Mouse (Mus musculus) E14TG2a.4 (cell line): ENCODE measurements around the gene Cacna1d.

Experiments
- H3K27me3 ChIP-seq: 2 replicates; pipeline ENCODE4 v1.6.1; 2014; ENCODE audit warnings: low read length, control low read depth; ENCODE audit not compliant: insufficient read depth
- H3K36me3 ChIP-seq: 2 replicates; pipeline ENCODE4 v1.6.1; 2014; ENCODE audit warnings: low read length, control low read depth; ENCODE audit not compliant: insufficient read depth
- H3K4me1 ChIP-seq: replicated peaks from 2 replicates; pipeline ENCODE4 v1.6.1; 2014; ENCODE audit warnings: low read depth, low read length, control low read depth
- H3K4me3 ChIP-seq: replicated peaks from 2 replicates; pipeline ENCODE4 v1.5.1; 2014; ENCODE audit warnings: mild to moderate bottlenecking, low read length
- H3K9me3 ChIP-seq: 2 replicates; pipeline ENCODE4 v1.6.1; 2014; ENCODE audit warnings: low read length, control low read depth
- CTCF ChIP-seq: conservative IDR thresholded peaks from 2 replicates; pipeline ENCODE4 v1.5.1; 2014; ENCODE audit warnings: low read length
- NANOG ChIP-seq: IDR thresholded peaks from 2 replicates; pipeline ENCODE4 v1.6.1; 2014; ENCODE audit warnings: borderline replicate concordance, low read length, mixed read lengths
- POU5F1 ChIP-seq: IDR thresholded peaks from 2 replicates; pipeline ENCODE4 v1.6.1; 2014; ENCODE audit warnings: low read length, borderline replicate concordance

The Cacna1d gene

DNA sequence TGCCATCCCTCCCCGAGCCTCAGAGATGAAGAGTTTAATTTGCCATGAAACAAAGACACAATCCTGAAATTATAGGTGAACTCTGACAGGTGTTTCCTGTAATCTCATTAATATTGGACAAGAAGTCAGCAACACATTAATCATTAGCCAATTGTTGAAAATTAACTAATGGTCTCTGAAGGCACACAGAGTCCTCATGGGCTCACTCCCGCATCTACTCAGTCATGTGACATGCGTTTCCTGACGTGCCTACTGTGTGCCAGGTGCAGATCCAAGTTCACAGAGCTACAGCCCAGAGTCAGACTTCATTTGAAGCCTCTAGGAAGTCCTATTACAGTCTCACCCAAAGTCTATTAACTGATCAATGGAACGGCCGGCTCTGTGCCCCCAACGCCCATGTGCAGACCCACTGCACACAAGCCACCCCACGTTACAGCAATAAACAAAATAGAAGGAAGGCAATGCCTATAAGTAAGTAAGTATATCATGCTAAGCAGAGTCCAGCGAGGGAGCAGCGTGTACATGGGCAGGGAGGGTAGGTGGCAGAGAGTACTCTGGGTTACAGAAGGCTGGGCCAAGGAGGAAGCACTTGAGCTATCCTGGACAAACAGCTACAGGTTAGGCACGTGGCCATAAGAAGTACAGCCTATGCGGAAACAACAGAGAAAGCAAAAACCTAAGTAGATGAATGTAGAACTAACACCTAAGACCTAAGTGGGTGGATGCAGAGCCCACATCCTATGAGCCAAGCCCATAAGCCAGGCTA lies 149.2 kb downstream of the Cacna1d start:
- TF ChIP-seq NANOG (no peak), CTCF (no peak), POU5F1 (no peak)
- H3K4me1 ChIP-seq = no peaks in the 10 kb centered on the region; the same call in 1 of the 2 replicates

DNA sequence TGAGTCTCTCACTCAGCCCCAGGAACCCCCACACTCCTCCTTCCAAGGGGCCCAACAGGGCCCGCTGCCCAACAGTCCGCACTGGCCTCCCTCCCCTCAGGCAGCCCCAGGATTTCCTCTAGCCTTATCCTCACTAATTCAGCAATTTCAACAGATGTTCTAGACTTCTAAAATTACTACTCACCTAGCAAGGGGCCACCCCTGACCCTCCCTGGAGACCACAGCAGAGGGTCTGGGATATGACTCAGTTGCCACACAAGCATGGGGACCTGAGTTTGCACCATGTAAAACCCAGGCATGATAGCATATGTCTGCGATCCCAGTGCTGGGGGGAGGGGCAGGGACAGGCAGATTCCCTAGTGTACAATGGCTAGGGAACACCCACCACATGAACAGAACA lies 151.1 kb downstream of the Cacna1d start:
- no peak overlapping the region for H3K4me3 ChIP-seq
- no peaks in the 10 kb centered on the region for H3K9me3 ChIP-seq
- TF ChIP-seq POU5F1 (no peak), NANOG (no peak), CTCF (no peak)

More for the DNA sequence above, 149.2 kb downstream of the Cacna1d start:
- H3K27me3 ChIP-seq = peaks cover 3% of the 10 kb centered on the region; the same call in 1 of the 2 replicates
- no peaks in the 10 kb centered on the region for H3K9me3 ChIP-seq
- H3K4me3 ChIP-seq = no peak overlapping the region
- no peaks in the 10 kb centered on the region for H3K36me3 ChIP-seq

DNA sequence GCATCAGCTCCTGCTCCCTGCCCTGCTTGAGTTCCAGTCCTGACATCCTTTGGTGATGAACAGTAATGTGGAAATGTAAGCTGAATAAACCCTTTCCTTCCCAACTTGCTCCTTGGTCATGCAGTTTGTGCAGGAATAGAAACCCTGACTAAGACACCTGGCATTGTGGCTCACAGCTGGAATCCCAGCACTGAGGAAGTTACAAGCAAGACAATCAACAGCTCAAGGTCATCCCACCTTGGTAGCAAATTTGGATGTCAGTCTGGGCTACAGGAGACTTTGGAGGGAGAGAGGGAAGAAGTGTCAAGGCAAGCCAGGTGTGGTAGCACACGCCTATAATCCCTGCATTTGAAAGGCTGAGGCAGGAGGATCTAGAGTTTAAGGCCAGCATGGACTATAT lies 159.4 kb downstream of the Cacna1d start:
- Histone ChIP-seq H3K9me3 (no peaks in the 10 kb centered on the region), H3K4me1 (peaks cover 29% of the 10 kb centered on the region), H3K36me3 (no peaks in the 10 kb centered on the region), H3K4me3 (no peak overlapping the region), H3K27me3 (peaks cover 15% of the 10 kb centered on the region; the same call in 1 of the 2 replicates)
- TF ChIP-seq POU5F1 (no peak), CTCF (no peak), NANOG (peak; percentile 75; the same call in 1 of the 2 replicates)

More for the DNA sequence above, 151.1 kb downstream of the Cacna1d start:
- Histone ChIP-seq H3K27me3 (peaks cover 6% of the 10 kb centered on the region; the same call in 1 of the 2 replicates), H3K36me3 (no peaks in the 10 kb centered on the region), H3K4me1 (no peaks in the 10 kb centered on the region; the same call in 1 of the 2 replicates)

DNA sequence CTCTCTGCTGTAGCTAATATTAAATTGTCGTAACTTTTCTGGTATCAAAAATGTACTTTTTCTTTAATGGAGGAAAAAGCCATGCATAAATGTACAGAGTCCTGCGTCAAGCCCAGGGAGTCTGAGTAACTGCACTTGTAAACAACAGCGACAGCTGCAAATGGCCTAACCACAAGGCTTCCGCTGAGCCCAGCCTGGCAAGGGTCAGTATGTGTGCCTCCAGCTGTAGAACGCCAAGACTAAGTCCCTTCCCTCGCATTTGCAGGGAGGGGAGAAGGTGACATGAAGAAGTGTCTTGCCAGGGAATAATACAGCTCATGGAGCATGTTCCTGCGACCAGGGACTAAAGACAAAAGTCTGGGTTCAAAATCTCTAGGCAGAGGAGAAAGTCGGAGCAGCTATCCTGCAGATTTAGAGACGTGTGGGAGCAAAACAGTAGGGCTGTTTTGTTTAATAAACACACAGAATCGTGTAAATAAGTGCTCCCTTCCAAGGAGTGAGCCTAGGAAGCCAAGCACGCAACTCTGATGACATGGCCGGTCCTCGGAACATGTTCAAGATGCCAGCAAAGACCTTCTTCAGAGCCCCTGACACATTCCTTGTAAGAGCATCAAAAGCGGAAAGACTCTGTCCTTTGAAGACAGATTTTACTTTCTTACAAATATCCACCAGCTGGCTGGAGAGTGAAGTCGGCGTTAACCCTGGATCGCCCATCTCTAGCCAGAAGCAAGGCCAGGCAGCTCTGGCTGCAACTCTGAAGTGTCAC lies 160.7 kb downstream of the Cacna1d start:
- Histone ChIP-seq H3K9me3 (no peaks in the 10 kb centered on the region), H3K36me3 (no peaks in the 10 kb centered on the region), H3K4me1 (peaks cover 29% of the 10 kb centered on the region), H3K4me3 (no peak overlapping the region), H3K27me3 (peaks cover 15% of the 10 kb centered on the region; the same call in 1 of the 2 replicates)
- TF ChIP-seq POU5F1 = no peak
- no peak for TF ChIP-seq NANOG
- TF ChIP-seq CTCF = no peak

DNA sequence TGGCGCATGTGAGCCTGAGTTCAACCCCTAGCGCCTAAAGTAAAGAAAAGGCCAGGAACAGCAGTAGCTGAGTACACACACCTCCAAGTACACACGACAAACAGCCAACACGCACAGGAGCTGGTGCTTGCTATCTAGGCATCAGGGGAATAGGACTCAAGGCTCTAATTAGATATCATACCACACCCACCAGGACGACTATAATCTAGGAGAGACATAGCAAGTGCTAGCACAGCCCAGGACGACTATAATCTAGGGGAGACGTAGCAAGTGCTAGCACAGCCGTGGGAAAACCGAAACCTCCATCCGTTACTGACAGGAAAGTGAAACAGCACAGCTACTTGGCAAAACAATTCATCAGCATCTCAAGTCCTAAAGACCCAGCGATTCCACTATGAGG lies 162.1 kb downstream of the Cacna1d start:
- Histone ChIP-seq H3K4me3 (no peak overlapping the region), H3K4me1 (peaks cover 29% of the 10 kb centered on the region)
- TF ChIP-seq POU5F1 (no peak), CTCF (no peak), NANOG (no peak)

DNA sequence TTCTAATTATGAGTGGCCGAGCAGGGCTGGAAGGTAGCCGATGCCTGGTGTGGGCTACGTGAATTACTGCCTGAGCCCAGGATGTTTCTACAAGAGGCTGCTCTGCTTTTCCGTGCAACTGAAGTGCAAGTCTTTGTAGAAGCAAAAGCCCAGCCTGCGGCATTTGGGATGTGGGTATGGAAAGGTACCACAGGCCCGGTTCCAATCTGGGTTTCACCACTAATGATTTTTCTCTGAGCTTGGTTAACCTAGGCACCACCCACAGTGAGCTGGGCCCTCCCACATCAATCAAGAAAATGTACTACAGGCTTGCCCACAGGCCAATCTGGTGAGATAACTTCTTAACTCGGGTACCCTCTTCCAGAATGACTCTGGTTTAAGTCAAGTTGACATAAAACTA lies 163.8 kb downstream of the Cacna1d start:
- H3K27me3 ChIP-seq = no peaks in the 10 kb centered on the region; the same call in 1 of the 2 replicates
- H3K9me3 ChIP-seq = no peaks in the 10 kb centered on the region
- no peak overlapping the region for H3K4me3 ChIP-seq
- H3K36me3 ChIP-seq = no peaks in the 10 kb centered on the region
- H3K4me1 ChIP-seq = peaks cover 23% of the 10 kb centered on the region
- TF ChIP-seq POU5F1 (no peak), CTCF (no peak), NANOG (no peak)

More for the DNA sequence above, 162.1 kb downstream of the Cacna1d start:
- H3K27me3 ChIP-seq = peaks cover 6% of the 10 kb centered on the region; the same call in 1 of the 2 replicates
- H3K9me3 ChIP-seq = no peaks in the 10 kb centered on the region
- H3K36me3 ChIP-seq = no peaks in the 10 kb centered on the region

DNA sequence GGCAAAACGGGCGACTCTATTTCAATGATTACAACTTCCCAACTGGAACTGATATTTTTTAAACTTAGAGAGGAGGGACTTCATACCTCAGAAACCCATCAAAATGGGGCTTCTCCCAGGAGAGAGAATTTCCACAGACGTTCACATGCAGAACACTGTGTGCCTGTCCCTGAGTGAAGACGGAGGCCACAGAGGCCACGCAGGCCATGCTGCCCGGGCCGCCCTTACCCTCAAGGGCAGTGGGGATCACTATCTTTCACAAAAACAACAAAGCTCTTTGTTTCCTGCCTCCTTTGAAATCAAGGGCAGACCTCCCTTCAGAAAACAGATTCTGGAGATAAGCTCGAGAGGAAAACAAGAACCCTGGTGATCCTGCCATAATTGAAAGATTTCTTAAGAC lies 164.2 kb downstream of the Cacna1d start:
- Histone ChIP-seq H3K4me1 (peaks cover 19% of the 10 kb centered on the region), H3K36me3 (no peaks in the 10 kb centered on the region), H3K27me3 (no peaks in the 10 kb centered on the region; the same call in 1 of the 2 replicates), H3K9me3 (no peaks in the 10 kb centered on the region), H3K4me3 (no peak overlapping the region)
- no peak for TF ChIP-seq CTCF
- TF ChIP-seq NANOG = no peak
- TF ChIP-seq POU5F1 = no peak

DNA sequence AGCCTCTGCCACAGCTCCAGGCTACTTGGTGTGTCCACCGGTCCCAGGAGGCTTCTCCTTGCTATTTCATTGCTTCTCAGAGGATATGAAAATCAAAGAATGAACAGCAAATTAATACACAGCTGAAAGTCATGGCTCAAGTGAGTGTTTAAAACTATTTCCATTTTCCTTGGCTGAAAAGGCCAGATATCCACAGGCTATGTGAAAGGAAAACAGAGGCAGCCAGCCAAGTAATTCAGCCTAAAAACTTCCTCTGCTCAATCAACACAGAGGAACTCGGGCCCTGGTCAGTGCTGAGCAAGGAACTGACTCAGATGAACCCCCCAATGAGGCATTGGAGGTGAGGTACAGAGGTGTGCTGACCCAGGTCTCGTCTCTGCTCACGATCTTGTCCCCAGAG lies 165.0 kb downstream of the Cacna1d start:
- Histone ChIP-seq H3K4me3 (no peak overlapping the region), H3K27me3 (no peaks in the 10 kb centered on the region; the same call in 1 of the 2 replicates), H3K9me3 (no peaks in the 10 kb centered on the region), H3K36me3 (no peaks in the 10 kb centered on the region), H3K4me1 (peaks cover 15% of the 10 kb centered on the region)
- TF ChIP-seq POU5F1 = no peak
